ENCODE assay signal across 13 mouse cellular contexts in the genomic region with DNA sequence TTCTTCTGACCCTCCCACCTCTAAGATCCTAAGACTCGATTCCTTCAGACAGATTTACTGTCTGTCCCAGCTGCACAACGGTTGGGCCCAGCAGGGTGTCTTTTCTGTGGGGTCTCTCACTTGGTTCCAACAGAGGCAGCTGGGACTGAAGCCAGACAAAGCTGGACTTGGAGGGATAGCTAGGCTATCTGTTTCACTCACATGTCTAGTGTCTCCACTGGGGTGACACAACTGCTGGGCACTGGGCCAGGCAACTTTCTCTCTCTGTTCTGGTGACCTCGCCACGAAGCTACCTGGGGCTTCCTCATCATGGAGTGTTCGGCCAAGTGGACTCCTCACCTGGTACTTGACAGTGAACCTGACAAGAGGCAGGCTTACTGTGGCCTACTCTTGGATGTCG. TPM values are rescaled to one million over a fixed set of nuclear protein-coding genes. Genes with fewer than 3 reads are reported as not detected.
DNase-seq lines count a peak whose midpoint lies in the region; ATAC-seq lines count a peak whose summit lies in the region.
"Had no signal": no experiment of that assay in that cellular context is flagged by ENCODE, and none has a peak within 500 bp of the region (broad histone marks: within the 10 kb centered on the region; RNA-seq: fewer than 3 reads in every experiment).

No protein-coding gene starts in this region.

- H3K9ac ChIP-seq in heart, embryonic 11.5 days (ENCODE audit: low read depth, low read length) = no peak overlapping the region
- H3K9ac ChIP-seq in heart, embryonic 16.5 days (ENCODE audit: low read length) = 0 out of 2 replicates have a peak overlapping the region, but pooled peaks have one; percentile 33
- H3K9ac ChIP-seq in stomach, embryonic 16.5 days (ENCODE audit: low read length) = no peak overlapping the region
- H3K9ac ChIP-seq: embryonic facial prominence, embryonic 15.5 days had no signal

- no peaks in the 10 kb centered on the region for H3K27me3 ChIP-seq in heart, embryonic 11.5 days (ENCODE audit: control insufficient read depth, insufficient read depth, low read length)
- 0 out of 2 replicates have a peak, but pooled peaks cover 2% of the 10 kb centered on the region for H3K27me3 ChIP-seq in heart, embryonic 16.5 days (ENCODE audit: control insufficient read depth, insufficient read depth, low read length)
- no peaks in the 10 kb centered on the region; the same call in none of the 2 replicates for H3K27me3 ChIP-seq in stomach, embryonic 16.5 days (ENCODE audit: control insufficient read depth, insufficient read depth, low read length)

- H3K4me3 ChIP-seq in heart, embryonic 11.5 days (ENCODE audit: low read depth, low read length) = no peak overlapping the region
- no peak overlapping the region for H3K4me3 ChIP-seq in heart, embryonic 16.5 days (ENCODE audit: low read length)
- H3K4me3 ChIP-seq in stomach, embryonic 16.5 days (replicated peaks; ENCODE audit: low read length) = no peak overlapping the region
- H3K4me3 ChIP-seq: embryonic facial prominence, embryonic 15.5 days; megakaryocyte, embryonic 14.5 days had no signal

- 55% methylated on average over 6 of the region's 6 CpGs for WGBS in heart, embryonic 11.5 days (ENCODE audit: insufficient replicate concordance)
- WGBS in heart, embryonic 16.5 days = 36% methylated on average over 6 of the region's 6 CpGs
- WGBS in stomach, embryonic 16.5 days = 43% methylated on average over 6 of the region's 6 CpGs

- H3K9me3 ChIP-seq in heart, embryonic 11.5 days (replicated peaks; ENCODE audit: control insufficient read depth, low read length) = no peaks in the 10 kb centered on the region
- peaks cover 6% of the 10 kb centered on the region; the same call in 1 of the 2 replicates for H3K9me3 ChIP-seq in heart, embryonic 16.5 days (replicated peaks; ENCODE audit: control insufficient read depth, low read length)
- H3K9me3 ChIP-seq in stomach, embryonic 16.5 days (replicated peaks; ENCODE audit: control insufficient read depth, low read length) = no peaks in the 10 kb centered on the region
- H3K9me3 ChIP-seq: embryonic facial prominence, embryonic 15.5 days had no signal

- H3K36me3 ChIP-seq in heart, embryonic 11.5 days (ENCODE audit: control insufficient read depth, insufficient read depth, low read length) = no peaks in the 10 kb centered on the region
- no peaks in the 10 kb centered on the region for H3K36me3 ChIP-seq in heart, embryonic 16.5 days (ENCODE audit: control insufficient read depth, insufficient read depth)
- no peaks in the 10 kb centered on the region for H3K36me3 ChIP-seq in stomach, embryonic 16.5 days (ENCODE audit: control insufficient read depth, insufficient read depth, low read length)
- H3K36me3 ChIP-seq: embryonic facial prominence, embryonic 15.5 days had no signal

- no peak overlapping the region for H3K4me2 ChIP-seq in heart, embryonic 11.5 days
- no peak overlapping the region; the same call in 1 of the 2 replicates for H3K4me2 ChIP-seq in heart, embryonic 16.5 days (ENCODE audit: low read depth, low read length)
- H3K4me2 ChIP-seq in stomach, embryonic 16.5 days (ENCODE audit: low read depth, low read length) = no peak overlapping the region
- H3K4me2 ChIP-seq: embryonic facial prominence, embryonic 15.5 days had no signal

- DNase-seq in heart, adult 18-20 months = peak; percentile 26 to 62
- peak; percentile 15 for DNase-seq in right cerebral cortex, postnatal 14 days
- no peak for DNase-seq in right cerebral cortex, postnatal 10 days (ENCODE audit: low spot score in 2 of 2)
- DNase-seq in layer of hippocampus, postnatal 10 days (ENCODE audit: low spot score in 2 of 2) = no peak
- DNase-seq in frontal cortex, postnatal 10 days (ENCODE audit: low spot score in 2 of 2) = no peak
- DNase-seq: thymus, adult 18-20 months had no signal

- peaks cover 47% of the 10 kb centered on the region for H3K4me1 ChIP-seq in heart, embryonic 11.5 days (ENCODE audit: control insufficient read depth, insufficient read depth, low read length)
- peaks cover 61% of the 10 kb centered on the region for H3K4me1 ChIP-seq in heart, embryonic 16.5 days (ENCODE audit: control insufficient read depth, insufficient read depth, low read length)
- H3K4me1 ChIP-seq in stomach, embryonic 16.5 days (ENCODE audit: control insufficient read depth, insufficient read depth, low read length) = peaks cover 50% of the 10 kb centered on the region
- H3K4me1 ChIP-seq: megakaryocyte, embryonic 14.5 days had no signal

- no peak overlapping the region for H3K27ac ChIP-seq in heart, embryonic 11.5 days (ENCODE audit: low read depth, low read length)
- H3K27ac ChIP-seq in heart, embryonic 16.5 days (ENCODE audit: low read length) = peak overlapping the region; percentile 76
- H3K27ac ChIP-seq in stomach, embryonic 16.5 days (ENCODE audit: low read length) = peak overlapping the region; percentile 15; the same call in 1 of the 2 replicates
- H3K27ac ChIP-seq: embryonic facial prominence, embryonic 15.5 days had no signal

- no peak for ATAC-seq in heart, embryonic 11.5 days (replicated peaks; ENCODE audit: insufficient number of reproducible peaks, low FRiP score, low TSS enrichment)
- ATAC-seq in heart, embryonic 16.5 days (replicated peaks; ENCODE audit: extremely low read depth, insufficient read depth, low FRiP score) = peak; percentile 47; the same call in 1 of the 2 replicates
- no peak for ATAC-seq in stomach, embryonic 16.5 days (ENCODE audit: insufficient read depth, low FRiP score)

RNA-seq across cellular contexts. Expression of a gene that starts 10.4 kb away (rescaled TPM):
- not detected for total RNA-seq in heart, adult 18-20 months (2021)
- polyA plus RNA-seq in heart, embryonic 11.5 days (2014; fragmentation: Nextera tagmentation; extraction: Ambion mirVana) = not detected in 2 replicates
- polyA plus RNA-seq in heart, embryonic 16.5 days (2015; fragmentation: Nextera tagmentation; extraction: Ambion mirVana) = not detected in 2 replicates
- polyA plus RNA-seq in stomach, embryonic 16.5 days (2015; fragmentation: Nextera tagmentation; extraction: Ambion mirVana) = not detected in 2 replicates
- total RNA-seq in layer of hippocampus, postnatal 10 days (2021) = not detected
- total RNA-seq: CH12.LX; layer of hippocampus, postnatal 14 days had no signal
- polyA plus RNA-seq: embryonic facial prominence, embryonic 15.5 days had no signal

Comparison
In these comparisons a context has a peak if more than half of its experiments do, and no peak if none do; other contexts are left out.
1. DNase-seq: peak in heart, adult 18-20 months (2 of 2) and right cerebral cortex, postnatal 14 days (single experiment); none in right cerebral cortex, postnatal 10 days (0 of 2), layer of hippocampus, postnatal 10 days (0 of 2) and frontal cortex, postnatal 10 days (0 of 2).